Mouse (Mus musculus): ENCODE results near the gene Gne.
"Not testable (repeated sequence)": the region's sequence is repeated elsewhere in the genome, so short reads cannot be mapped to it uniquely, and the experiment has no call there.

Gne gene

DNA sequence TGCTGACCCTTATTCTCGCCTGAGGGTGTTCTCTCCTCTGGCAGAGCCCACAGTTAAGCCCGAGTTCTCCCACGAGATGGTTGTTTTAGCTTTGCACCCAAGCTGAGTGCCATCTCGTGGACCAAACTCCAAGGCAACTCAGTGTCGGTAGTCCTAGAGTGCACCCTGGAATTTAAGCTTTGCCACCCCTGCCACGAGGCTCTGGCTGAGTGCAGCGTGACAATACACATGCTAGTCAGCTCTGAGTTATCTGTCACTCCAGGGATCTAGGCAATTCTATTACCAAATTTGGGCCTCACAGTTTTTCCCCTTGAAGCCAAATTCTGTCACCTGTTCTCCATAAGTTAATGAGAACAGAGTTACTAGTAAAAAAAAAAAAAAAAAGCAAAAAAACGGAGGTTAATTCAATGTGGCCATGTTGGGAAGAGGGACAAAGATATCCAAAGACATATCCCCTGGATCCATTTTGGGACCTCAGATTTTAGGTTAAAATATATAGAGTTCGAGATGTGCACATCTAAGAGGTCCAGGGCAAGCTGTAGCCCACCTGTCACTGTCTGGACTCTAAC lies 11.0 kb downstream of the Gne start:
- no peak for DNase-seq (ENCODE audit: low spot score in 2 of 2)

DNA sequence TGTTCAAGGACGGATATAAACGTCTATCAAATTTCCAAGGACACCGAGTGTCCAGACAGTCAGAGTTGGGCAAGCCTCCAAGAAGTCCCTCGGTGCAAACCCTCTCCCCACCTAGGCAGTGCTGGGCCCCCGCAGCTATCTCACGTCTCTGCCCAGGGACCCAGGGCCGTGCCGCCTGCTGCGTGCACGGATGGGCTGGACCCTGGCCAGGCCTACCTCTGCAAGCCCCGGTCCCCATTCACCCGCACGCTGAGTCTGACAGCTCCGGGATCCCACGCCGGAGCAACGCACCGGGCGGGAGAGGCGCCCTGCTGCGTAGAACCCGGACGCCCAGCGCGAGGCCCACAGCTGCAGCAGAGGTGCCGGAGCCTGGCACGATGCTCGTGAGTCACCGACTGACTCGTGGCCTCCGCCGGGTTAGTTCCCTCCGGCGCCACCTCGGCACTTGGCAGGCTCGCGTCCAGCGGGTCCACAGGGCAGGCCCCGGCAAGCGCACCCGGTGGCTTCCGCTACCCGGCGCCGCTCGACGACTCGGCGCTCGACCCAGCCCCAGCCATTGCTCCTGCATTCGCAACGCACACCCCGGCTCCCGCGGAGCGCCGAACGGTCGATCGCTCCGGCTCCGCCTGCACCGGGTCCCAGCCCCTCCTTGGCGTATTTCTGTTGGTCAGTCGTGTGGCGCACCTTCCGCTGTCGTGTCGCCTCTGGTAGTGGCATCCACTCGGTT lies 11.7 kb downstream of the Gne start:
- DNase-seq (ENCODE audit: low spot score in 2 of 2): peak; percentile 88 to 89

DNA sequence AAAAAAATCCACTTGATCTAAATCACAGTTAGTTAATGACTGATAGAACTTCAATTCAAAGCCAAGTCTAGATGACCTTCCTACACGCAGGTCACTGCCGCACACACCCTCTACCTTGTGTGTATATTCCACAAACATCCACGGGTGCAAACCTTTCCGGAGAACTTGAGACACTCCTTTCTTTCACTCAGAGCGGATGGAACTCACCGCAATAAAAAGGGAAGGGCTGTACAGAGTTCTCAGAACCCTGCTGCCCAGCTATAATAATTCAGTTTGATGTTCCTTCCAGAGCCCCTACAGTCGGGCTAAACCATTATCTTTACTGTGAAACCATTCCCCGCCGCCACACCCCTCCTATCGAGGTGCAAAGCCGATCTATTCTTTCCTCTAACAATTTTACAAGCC lies 12.2 kb downstream of the Gne start:
- peak in 1 of 2 experiments; percentile 53 for DNase-seq (ENCODE audit: low spot score in 2 of 2)

GRCm38 (mm10) chr4:44070641-44071040 lies 13.3 kb downstream of the Gne start:
- no peak for DNase-seq (ENCODE audit: low spot score in 2 of 2)

- no peak for DNase-seq (ENCODE audit: low spot score in 2 of 2)
Measured at GRCm38 (mm10) chr4:44069411-44069810, 14.6 kb downstream of the Gne start.

- DNase-seq (ENCODE audit: low spot score in 2 of 2): no peak
Measured at GRCm38 (mm10) chr4:44068736-44069135, 15.2 kb downstream of the Gne start.

GRCm38 (mm10) chr4:44066891-44067290 lies 17.1 kb downstream of the Gne start:
- DNase-seq (ENCODE audit: low spot score in 2 of 2): no peak

DNA sequence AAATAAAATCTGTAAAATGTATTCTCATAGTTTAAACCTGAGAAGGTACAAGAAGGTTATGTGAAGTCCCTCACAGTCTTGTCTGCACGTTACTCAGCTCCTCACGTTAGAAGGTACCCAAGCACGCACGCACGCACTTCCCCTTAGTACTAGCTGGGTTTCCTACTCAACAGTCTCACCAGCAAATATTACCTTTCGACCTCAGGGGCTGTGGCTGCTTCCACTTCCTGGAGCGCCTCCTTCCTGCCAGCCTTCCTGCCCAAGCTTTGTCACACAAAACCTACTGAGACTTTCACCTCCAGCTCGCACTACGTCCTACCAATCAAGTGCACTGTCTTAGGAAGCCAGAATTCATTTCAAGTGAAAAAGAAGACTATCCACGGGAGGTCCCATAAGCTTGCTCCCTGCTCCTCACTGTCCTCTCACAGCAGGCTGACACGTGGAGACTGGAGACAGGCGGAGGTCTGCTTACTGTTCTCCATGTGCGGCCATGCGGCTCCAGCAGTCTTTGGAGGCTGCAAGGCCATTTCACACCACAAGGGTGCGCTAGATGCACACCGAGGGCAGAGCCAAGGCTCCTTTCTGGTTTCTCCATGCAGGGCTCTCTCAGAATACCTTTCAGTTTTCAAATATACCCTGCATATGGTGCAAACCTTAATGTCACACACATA lies 18.5 kb downstream of the Gne start:
- peak; percentile 95 to 97 for DNase-seq (ENCODE audit: low spot score in 2 of 2)

DNA sequence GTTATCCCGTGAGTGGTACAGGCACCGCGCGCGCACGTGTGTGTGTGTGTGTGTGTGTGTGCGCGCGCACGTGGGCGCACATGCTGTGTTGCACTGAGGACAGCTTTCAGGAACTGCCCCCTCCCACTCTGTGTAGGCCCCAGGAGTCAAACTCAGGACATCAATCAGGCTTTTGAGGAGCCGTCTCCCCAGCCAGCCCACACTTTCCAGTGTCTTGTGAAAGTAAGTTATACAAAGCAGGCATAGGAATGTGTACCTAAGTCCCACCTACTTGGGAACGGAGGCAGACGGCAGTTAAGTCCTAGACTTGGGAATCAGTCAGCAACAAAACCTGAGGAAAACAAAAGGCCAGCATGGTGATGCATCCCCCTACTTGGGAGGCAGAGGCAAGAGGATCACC lies 21.2 kb downstream of the Gne start:
- no peak for DNase-seq (ENCODE audit: low spot score in 2 of 2)

GRCm38 (mm10) chr4:44062062-44062461 lies 21.9 kb downstream of the Gne start:
- peak; percentile 25 to 31 for DNase-seq (ENCODE audit: low spot score in 2 of 2)

- no peak for DNase-seq (ENCODE audit: low spot score in 2 of 2)
Measured at GRCm38 (mm10) chr4:44059674-44060073, 24.3 kb downstream of the Gne start.

GRCm38 (mm10) chr4:44049812-44050211 lies 34.2 kb downstream of the Gne start:
- no peak for DNase-seq (ENCODE audit: low spot score in 2 of 2)

GRCm38 (mm10) chr4:44046066-44046465 lies 37.9 kb downstream of the Gne start:
- DNase-seq (ENCODE audit: low spot score in 2 of 2): no peak

DNA sequence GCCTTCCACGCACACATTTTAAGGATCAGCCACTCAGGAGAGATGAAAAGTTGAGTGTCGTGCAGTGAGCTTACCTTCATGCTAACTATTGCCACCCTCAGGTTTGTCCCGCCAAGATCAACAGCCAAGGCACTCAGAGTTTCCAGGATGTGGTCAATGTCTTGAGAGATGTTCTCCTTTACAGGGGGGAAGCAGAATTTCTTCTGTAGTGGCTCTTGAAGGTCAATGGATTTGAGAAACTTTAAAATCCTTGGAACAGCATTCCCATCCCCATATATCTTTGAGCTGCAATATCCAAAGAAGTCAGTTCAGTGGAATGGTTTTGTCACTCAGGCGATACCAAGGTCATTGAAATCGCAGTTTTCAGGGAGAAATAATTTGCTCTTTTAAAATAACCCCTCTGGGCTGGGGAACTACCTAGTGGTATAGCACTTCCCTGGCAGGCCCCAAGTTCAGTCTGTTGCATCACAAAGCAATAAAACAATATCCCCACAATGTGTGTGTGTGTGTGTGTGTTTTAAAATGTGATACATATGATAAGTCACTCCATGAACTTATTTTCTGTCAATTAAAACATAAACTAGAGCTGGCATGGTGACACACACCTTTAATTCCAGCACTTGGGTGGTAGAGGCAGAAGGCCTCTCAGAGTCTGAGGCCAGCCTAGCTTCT lies 39.2 kb downstream of the Gne start:
- DNase-seq (ENCODE audit: low spot score in 2 of 2): no peak

DNA sequence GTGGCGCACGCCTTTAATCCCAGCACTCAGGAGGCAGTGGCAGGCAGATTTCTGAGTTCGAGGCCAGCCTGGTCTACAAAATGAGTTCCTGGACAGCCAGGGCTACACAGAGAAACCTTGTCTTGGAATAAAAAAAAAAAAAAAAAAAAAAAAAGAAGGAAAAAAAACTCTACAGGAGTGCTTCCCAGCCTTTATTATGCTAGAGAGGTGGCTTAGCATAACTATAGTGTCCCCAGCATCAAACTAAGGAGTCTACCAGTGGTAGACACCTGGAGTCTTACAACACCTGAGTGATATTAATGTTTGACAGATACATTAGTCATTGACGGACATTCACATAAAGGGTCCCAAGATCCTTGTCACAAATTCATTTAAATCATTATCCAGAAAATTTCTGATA lies 40.8 kb downstream of the Gne start:
- not testable (repeated sequence) for DNase-seq (ENCODE audit: low spot score in 2 of 2)

DNA sequence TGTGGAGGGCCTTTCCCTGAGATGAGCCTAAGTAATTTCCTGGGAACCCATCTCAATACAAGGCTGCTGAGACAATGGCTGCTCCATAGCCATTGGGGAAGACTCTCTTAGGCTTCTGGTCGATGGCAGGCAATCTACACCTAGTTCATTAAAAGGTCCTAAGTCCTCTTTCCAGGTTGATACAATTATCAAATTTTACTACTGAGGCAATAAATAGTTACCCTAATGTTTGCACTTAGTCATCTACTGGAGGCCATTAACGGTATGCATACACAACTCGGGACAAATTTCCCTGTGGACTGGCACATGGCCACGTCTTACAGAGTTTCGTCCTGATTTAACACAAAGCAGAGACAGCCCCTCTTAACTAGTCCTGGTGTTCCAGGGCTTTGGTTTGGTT lies 41.5 kb downstream of the Gne start:
- no peak for DNase-seq (ENCODE audit: low spot score in 2 of 2)

GRCm38 (mm10) chr4:44040802-44041201 lies 43.2 kb downstream of the Gne start:
- DNase-seq (ENCODE audit: low spot score in 2 of 2): no peak

DNA sequence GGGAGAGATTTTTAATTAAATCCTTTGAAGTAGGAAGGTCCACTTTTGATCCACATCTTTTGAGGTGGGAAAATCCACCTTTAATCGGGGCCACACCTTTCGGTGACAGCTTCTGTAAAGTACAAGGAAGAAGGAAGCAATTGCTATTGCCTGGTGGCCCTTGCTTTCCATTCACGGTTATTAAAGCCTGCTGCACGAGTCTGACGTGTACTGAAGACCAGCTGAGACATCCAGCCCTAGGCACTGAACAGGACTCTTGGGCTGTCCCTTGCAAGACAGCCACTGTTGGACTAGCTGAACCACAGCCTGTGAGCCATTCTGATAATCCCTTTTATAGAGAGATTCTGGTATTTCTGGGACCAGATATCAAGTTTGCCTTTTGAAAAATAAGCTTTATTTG lies 47.5 kb downstream of the Gne start:
- no peak for DNase-seq (ENCODE audit: low spot score in 2 of 2)

- DNase-seq (ENCODE audit: low spot score in 2 of 2): no peak
Measured at GRCm38 (mm10) chr4:44031521-44031920, 52.5 kb downstream of the Gne start.

GRCm38 (mm10) chr4:44029661-44030066 lies 54.3 kb downstream of the Gne start:
- no peak for DNase-seq (ENCODE audit: low spot score in 2 of 2)

DNA sequence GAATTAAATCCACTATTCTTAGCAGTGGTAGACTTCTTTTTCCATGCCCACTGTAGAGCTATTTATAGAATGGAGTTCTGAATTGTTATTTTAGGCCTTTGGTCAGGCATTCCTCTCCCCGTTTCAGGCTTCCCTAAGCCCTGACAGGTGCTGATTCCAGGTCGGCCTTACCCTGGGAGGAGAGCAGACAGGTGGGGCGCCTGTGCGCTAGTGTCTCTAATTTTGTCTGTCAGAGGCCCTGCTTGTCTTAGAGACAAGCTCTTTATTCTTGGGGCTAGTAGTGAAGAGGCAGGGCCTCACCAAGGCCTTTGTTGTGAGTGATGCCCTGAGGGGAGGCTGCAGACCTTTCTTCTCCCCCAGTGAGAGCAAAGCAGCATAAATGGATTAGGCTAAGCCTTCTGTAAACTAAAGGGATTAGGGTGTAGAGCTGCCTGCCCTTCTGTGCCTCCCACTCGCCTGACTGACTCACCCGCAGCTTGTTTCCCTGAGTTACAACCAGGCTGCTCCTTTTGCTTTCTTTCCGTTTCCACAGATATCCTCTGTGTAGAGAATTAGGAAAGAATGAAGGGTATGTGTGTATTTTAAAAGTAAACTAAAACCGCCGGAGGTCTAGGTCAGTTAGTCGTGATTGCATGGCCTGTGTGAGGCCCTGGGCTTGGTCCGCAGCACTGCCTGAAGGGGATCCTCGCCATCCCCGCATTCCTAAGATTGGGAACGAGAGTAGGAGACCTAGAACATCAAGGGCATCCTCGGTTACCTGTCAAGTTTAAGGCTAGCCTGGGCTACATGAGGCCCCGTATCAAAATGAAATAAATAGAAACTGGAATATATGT lies 55.5 kb downstream of the Gne start:
- peak; percentile 68 to 70 for DNase-seq (ENCODE audit: low spot score in 2 of 2)

DNA sequence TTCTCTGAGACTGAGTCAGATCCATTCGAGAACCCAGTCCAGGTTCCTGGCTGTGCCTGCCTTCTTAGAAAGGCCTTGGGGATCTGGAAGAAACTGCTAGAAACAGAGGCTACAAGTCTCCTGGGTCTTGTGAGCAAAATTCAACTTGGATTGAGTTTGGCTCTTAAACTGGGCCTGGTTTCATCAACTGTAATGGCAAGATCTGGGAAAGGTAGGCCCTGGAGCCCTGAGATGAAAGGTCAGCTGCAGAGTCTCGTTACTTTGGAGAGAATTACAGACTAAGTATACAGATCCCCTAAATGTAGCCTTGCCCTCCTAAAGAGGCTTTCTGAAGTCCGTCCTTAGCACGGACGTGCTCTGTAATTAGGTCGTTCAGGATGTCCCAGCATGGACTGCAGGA lies 58.4 kb downstream of the Gne start:
- DNase-seq (ENCODE audit: low spot score in 2 of 2): no peak

Data from right cerebral cortex, adult 2 months (tissue).